Mouse (Mus musculus): ENCODE results near the gene Cep89.

The Cep89 gene

DNA sequence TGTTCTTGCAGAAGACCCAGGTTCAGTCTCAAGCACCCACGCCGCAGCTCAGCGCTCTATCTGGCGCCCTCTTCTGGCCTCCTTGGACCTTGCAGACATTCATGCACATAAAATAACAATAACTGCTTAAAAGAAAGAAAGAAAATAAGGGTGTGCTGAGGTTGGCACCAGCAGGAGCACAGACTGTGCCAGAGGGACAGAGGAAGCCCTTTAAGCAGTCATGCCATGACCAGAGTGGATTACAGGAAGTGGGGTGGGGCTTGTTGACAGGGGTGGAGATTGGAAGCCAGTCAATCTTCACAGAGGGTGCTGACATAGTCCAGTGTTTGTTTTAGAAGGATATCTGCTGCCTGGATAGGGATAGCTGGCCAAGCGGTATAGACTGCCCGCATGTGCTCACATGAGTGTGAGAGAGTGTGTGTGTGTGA, 10.3 kb upstream of the Cep89 start:
- DNase-seq, result peak; percentile 65

DNA sequence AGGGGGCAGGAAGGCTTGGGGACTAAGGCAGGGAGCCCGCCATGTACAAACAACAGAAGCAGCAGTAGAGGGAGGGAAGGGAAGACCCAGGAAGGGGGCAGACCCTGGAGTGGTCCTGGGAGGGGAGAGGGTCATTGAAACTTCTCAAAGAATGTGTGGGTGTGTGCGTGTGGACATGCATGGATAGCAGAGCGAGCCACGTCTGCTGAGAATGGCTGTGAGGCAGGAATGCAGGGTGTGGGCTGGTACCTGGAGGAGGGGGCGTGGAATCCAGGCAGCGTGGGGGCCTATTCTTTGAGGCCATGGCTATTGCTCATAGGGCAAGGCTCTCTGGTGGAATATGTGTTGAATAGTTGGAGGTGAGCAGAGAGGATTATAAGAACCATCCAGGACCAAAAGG, 8.1 kb upstream of the Cep89 start:
- DNase-seq, result no peak

DNA sequence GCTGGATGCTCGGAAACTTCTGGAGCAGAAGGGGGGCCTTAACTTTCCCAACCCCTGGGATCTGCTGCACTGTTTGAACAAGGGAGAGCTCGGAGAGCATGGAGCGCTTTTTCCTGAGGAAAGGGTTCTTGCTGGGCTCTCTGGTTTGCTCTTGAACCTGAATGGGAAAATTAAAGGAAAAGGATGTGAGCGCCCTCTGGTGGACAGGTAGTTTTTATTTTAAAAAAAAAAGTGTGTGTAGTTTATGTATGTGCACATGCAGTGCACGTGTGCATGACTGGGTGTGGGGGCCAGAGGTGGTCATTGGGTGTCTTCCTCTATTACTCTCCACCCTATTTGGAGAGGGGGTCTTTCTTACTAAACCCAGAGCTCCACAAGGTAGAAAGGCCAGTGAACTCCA, 3.9 kb upstream of the Cep89 start:
- no peak for DNase-seq

DNA sequence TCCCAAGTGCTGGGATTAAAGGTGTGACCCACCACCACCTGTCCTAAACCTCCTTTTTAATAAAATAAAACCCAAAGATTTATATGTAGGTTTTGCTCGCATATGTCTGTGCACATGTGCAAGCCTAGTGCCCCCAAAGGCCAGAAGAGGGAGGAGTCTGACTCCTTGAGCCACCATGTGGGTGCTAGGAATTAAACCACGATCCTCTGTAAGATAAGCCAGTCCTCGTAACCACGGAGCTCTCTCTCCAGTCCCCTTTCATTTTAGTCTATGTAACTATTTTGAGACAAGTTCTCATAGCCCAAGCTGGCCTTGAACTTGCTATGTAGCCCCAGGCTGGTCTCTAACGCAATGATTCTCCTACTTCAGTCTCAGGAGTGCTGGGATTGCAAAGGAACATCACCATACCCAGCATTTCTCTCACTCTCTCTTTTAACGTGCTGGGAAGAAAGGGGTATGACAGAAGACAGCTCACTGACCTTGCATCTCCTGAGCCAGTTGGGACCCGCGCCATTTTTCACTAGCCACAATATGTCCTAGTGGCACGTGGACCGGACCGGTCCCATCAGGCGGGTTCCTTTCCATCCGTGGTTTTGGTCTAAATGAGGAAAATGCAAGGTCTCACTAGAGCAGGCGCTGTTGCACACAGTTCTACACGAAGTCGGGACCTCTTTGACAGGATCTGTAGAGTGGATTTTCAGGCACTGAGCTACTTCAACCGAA, 940 bp upstream of the Cep89 start:
- no peak for DNase-seq

DNA sequence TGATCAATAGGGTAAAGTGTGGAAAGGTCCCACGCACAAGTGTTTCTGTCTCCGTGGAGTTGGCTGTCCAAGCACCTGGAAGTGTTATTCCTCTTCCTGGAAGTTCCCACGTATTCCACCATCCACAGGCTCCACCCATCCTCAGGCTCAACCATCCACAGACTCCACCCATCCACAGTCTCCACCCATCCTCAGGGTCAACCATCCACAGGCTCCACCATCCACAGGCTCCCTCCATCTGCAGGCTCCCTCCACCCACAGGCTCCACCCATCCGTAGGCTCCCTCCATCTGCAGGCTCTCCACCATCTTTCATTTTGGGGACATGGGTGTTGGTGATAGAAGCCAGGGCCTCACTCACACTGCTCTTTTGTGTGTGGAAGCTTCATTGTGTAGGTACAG, 4.3 kb downstream of the Cep89 start:
- DNase-seq, result no peak

DNA sequence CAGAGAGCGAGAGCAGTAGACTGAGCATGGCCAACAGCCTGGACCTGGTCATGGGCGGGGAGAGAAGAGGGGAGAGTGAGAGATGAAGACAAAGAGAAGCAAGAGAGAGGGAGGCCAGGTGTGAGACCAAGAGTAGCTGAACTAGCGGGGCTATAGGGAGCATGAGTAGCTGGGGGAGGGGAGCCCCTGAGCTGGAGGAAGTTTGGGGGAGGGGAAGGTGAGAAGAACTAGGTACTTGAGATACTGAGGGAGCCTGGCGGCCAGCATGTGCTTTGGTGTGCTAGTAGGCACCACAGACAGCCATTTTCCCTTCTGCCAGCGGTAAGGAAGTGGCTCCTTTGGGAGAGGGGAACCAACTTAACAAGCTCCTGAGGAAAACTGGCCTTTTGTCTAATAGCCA, 18.4 kb downstream of the Cep89 start:
- DNase-seq, result no peak

DNA sequence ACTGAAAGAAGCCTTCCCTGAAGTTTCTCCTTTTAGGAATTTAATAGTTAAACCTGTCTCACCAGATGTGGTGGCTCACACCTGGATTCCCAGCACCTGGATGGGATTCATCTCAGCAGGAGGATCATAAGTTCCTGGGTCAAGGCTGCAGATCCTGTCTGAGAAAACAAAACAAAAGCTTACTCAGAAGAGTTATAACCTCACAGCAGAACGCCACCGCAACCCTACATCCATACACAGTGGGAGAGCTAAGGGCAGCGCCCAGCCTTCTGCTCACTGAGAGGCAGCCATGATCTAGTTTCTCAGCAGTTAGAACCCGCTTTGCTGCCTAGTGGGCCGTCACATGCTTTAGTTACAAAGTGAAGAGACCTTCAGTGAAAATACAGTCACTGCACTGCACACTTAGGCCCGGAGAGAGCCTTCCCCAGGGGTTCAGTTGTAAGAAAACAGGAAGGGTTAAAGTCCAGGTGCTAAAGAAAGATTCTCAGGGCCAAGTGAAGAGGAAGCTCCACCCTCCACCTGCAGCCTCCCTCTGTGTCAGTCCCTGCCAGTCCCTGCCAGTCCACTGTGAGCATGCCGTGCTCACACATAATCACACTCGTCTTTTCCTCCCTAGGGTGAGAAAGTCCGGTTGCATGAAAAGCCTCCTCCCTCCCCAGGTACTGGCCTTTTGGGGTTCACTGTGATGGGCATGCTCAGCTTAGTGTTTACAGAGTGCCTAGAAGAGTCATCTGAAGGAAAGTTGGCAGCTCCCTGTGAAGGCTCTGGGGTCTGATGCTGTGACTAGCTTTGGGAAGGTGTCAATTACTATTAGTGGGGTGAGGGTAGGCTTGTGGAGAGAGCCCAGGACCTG, 19.2 kb downstream of the Cep89 start:
- peak; percentile 81 for DNase-seq

DNA sequence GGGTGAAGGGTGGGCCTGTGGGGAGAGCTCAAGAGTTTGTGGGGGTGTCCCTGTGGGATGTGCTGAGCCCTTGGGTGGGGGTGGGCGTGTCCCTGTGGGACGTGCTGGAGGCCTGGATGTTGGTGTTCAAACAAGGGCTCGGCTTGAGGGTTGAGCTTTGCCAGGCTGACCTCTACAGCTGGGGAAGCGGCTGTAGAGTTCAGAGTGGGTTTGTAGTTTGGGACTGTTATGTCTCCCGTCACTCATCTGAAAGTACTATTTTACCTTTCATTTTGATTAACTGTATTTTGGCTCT, 19.8 kb downstream of the Cep89 start:
- DNase-seq, result no peak

DNA sequence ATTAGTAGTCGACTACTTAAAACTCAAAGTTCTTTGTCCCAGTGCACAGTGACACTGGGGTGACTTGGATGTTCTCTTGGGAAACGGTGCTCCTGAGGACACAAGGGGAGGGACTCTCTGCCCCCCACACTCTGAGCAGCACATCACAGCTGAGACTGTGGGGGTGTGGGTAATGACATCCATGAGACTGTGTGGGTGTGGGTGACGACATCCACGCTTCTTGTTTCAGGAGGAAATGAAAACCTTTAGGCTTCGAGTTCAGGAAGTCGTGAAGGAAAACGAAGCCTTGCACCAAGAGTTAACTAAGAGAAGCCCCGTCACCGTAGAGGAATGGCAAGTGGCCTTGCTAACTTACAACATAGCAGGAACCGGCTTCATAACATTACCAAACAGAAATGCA, 26.2 kb downstream of the Cep89 start:
- DNase-seq, result no peak

DNA sequence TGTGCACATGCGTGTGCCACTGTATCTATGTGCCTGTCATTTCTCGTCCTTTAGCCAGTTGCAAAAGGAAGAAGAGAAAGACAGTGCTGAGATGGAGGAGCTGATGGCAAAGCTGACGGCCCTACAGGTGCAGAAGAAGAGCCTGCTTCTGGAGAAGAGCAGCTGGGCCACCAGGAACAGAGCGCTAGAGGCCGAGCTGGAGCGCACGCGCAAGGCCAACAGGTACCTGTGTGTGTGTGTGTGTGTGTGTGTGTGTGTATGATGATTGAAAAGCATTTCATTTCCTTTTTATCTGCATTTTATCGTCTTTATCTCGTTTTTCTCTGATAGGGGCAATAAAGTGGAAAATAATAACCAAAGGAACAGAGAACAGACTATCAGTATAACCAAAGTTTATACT, 31.3 kb downstream of the Cep89 start:
- no peak for DNase-seq

DNA sequence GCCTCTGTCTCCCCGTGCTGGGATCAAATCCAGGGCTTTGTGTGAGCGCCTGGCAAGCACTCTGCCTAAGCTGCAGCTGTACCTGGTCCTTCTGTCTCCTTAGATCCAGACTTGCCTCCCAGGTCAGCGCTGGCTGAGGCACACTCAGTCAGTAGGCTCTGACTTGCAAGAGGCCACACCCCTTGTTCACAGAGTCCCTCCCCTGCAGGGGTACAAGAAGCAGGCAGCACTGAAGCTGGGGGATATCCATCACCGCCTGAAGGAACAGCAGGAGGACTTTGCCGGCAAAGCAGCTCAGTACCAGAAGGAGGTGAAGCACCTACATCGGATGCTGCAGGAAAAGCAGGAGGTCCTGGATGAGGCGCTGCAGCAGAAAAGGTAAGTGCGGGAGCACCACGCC, 38.4 kb downstream of the Cep89 start:
- DNase-seq, result no peak

DNA sequence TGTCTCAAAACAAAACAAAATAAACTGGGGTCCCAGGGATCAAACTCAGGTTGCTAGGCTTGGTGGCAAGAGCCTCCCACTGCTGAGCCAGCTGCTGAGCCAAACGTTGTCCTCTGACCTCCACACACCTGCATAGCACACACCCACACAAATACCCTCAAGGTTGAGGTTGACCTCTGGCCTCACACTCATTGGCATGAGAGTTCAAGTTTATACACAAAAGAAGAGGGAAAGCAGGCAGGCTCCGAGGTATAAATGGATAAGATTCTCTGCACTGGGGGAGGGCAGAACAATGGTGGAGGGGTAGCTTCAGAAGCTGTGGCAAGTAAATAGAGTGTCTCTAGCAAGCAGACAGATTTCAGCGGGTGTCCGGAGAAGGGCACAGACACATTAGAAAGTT, 50.7 kb downstream of the Cep89 start:
- DNase-seq, result peak; percentile 73

DNA sequence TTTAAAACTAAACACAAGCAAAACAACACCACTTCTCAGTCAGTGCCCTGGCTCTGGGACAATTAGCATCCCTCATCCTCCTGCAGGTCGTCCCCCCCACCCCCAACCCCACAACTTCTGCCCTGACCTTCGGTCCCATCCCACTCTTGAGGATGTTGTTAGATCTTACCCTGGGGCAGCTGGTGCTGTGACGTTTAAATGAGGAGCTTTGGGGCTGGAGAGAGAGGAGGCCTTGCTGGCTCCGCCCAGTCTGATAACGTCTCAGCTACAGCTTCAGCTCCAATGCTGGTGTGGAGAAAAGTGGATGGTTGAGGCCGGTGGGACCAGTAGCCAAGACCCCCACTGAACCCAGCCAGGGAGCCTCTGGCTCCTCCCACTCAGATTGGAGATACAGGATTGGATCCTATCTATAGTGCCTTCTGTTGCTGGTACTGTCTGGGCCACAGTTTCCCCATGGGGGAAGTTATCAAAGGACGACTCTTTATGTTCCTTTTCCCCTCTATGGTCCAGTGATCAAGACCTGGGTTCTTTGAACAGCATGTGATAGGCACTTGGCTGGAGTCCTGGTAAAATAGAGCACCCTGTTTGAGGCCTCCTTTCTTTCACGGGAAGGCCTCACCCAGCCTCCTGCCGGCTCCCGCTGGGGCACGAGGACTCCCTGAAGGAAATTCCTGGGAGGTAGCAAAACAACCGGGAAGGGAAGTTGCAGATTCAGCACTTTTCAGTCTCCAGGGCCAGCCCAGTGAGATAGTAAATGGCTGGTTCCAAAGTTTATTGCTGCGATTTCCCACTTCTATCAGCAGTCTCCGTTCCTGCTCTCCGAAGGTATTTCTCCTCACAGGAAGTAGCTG, 51.4 kb downstream of the Cep89 start, which contains the start of gene Slc7a9:
TSS of gene Slc7a9 (plus strand) at position 801 of the 851 bp plus-strand sequence.
- peak; percentile 91 for DNase-seq

DNA sequence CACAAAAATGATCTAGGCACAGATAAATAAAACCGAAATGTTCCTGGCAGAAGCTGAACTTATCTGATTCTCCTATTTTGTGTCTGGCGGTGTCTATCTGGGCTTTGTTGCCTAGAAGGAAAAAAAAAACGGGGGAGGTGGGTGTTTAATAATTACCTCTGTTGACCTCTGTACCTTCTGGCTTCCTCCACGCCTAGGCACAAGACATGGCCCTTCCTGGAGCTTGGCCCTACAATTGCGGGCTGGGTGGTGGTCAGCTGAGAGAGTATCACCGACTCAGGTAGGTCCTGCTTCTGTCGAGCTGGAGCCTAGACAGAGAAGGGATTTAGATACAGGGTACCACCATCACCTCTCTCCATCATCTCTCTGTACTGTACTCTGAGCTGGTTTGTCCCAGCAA, 52.0 kb downstream of the Cep89 start:
- peak; percentile 75 for DNase-seq

DNA sequence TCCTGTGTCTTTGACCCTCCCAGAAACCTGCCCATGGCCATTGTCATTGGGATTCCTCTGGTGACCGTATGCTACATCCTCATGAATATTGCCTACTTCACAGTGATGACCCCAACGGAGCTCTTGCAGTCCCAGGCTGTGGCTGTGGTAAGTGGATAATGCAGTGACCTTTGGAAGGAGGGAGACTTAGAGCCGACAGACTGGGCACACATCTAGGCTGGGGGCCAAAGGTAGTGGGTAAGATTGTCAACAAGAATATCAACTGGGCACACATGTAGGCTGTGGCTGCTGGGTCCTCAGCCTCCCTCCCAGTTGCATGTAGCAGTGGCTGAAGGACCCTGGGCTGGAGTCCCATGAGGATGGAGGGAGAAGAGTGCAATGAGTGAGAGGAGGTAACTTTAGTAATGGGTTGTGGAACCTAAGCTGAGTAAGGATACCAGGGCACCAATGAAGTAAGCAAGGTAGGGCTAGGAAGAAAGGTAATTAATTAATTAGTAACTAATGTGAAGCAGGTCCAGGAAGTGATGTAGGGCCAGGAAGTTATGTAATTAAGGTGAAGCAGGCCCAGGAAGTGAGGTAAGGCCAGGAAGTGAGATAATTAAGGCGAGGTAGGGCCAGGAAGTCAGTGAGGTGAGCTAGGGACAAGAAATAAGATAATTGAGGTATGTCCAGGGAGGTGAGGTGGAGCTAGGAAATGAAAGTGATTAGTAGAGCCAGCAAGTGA, 59.4 kb downstream of the Cep89 start:
- peak; percentile 41 for DNase-seq

DNA sequence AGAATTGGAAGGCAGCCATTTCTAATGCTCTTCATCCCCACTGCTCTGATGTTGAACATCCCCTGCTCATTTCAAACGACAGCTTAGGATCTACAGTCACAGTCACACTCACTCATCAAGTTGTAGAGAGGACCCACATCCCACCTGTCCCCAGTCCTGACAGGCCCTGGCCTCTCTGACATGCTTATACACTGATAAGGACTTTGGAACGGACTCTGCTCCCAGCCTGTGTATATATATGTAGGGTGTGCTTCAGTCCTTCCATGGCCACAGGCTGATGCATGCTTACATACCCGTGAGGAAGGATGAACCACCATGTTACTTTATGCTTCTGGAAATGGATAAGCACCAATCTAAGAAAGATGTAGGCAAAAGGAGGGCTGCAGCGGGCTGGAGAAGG, 64.1 kb downstream of the Cep89 start:
- DNase-seq, result no peak

DNA sequence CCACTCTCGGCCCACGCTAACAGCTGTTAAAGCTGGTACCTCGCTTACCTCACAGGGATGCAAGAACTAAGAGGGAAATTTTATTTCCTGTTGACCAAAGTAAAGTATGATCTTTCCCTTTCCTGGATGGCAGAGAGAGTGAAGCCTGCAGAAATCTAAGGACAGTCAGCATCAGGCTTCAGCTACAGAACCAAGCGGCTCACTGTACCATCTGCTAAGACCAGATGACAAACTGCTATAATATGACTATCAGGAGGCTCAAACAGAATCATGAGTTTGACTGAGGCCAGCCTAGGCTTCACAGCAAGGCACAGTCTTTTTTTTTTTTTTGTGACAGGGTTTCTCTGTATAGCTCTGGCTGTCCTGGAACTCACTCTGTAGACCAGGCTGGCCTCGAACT, 68.2 kb downstream of the Cep89 start:
- DNase-seq, result no peak

DNA sequence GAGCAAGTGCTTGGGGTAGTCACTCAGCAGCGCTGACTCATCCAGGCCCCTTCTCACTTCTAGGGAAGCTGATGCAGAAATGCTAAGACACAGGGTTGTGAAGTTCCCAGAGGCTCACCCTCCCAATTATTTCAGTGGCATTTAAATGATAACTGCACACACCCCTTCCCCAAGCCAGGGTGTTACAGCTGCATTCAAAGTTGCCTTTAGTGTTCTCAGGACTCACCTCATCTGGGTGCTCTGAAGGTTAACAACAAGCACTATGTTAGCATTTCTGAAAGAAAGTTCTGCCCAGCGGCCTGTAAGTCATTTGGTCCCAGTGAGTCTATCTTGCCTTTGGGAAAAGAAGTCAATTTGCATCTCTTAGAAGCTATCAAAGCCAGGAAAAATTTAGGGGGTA, 71.0 kb downstream of the Cep89 start:
- DNase-seq, result no peak

DNA sequence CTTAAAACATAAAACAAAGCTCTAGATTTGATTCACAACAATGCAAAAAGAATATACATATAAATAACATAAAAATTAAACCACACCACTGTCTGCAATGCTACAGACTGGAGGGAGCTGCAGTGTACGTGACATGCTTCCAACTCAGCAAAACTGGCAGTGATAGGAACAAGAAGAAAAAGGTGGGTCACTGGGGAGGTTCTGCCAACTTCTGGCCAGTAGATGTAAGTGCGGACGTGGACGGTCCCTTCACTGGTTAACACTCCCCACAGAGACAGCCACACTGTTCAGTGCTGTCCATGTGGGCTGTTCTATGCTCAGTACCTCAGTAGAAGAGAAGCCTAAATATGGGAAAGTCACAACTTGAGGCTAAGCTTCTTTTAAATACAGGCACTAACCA, 74.0 kb downstream of the Cep89 start:
- no peak for DNase-seq

DNA sequence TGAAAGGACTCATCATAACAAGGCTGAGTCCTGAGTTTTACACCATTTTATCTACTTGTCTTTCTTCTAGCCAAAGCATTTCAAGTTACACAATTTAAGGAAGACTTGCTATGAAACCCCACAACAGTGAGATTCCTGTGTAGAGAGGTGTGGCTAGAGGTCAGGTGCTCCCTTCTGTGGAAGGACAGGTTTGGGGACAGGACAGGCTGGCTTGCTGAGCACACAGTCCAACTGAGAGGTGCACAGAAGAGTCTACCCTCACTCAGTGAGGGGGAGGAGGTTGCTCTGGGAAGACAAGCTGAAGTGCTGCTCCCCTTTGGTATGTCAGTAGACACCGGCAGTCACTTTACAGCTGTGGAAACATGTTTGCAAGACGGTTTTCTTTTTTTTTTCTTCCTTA, 79.6 kb downstream of the Cep89 start:
- no peak for DNase-seq

DNA sequence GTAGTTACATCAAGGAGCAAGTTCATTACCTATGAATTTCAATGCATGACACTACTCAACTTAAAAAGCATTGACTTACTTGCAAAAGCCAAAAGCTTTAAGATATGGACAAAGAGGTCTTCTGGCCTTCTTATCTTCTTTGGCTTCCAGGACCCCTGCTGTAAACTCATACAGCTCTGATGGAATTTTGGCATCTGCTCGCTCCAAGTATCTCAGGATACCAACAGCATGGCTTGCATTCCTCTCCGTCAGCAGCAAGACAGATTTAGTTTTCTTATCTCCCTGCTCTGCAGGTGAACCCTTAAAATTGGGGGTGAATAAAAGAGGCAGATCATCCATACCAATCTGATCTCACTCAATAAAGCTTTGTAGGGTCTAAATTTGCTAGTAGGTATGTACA, 88.3 kb downstream of the Cep89 start:
- DNase-seq, result no peak

DNA sequence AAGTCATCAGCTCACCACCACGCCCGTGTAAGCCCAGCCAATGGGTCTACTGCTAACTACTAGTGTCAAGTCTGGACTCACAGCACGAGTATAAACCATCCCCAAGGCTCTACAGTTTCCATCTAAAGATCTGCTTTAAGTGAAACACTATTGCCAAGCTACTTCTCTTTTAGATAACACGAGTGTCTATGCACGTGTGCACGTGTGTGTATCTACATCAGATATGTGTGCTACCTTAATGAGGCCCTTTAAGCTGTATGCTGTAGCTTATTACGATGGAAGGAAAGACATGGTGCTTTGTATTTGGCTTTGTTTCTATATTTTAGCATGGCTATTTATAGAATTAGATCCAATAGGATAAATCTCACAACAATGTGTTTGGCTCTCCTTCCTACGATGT, 89.7 kb downstream of the Cep89 start:
- no peak for DNase-seq

Measured in kidney, adult 11 months (tissue).